Mouse (Mus musculus): ENCODE data around the gene Sms. TPM values are rescaled to one million over a fixed set of nuclear protein-coding genes. Genes with fewer than 3 reads are reported as not detected.

Sms gene
- polyA plus RNA-seq, 1 experiment from 2014 or later: 75.0 TPM

DNA sequence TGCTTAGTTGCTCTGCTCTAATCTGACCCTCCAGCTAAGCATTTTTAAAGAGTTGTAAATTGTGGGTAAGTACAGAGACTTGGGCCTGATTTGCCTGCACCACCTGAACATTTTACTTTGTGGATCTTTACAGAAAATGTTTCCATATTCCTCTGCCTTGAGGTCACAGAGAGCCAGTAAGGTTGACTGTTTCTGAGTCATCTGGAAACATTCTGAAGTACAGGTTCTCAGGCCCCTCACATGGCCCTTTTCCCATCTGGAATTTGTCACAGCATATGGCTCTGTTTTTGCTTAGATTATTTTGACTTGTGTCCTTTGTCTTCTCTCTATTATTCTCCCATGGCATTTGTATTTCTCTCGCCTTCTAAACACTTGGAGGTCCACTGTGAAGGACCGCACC lies 10.2 kb downstream of the Sms start:
- no peaks in the 10 kb centered on the region for H3K27me3 ChIP-seq (ENCODE audit: insufficient read depth, low read length)
- DNase-seq (ENCODE audit: low spot score) (no peak), ATAC-seq (replicated peaks; ENCODE audit: low FRiP score, low read depth) (no peak)
- H3K4me3 ChIP-seq (replicated peaks; ENCODE audit: low read depth, low read length): no peak overlapping the region
- no peak overlapping the region for H3K27ac ChIP-seq
- H3K36me3 ChIP-seq (ENCODE audit: insufficient read depth, low read length): no peaks in the 10 kb centered on the region
- no peaks in the 10 kb centered on the region for H3K4me1 ChIP-seq (replicated peaks; ENCODE audit: insufficient read depth, low read length)
- no peak overlapping the region for H3K4me2 ChIP-seq (ENCODE audit: low read length)
- no peak for TF ChIP-seq CTCF (IDR thresholded peaks at IDR 0.05; ENCODE audit: low read depth)
- no peak overlapping the region for H3K9ac ChIP-seq (ENCODE audit: low read depth, low read length)
- H3K9me3 ChIP-seq (replicated peaks; ENCODE audit: low read length): no peaks in the 10 kb centered on the region
- 89% methylated on average over 2 of the region's 2 CpGs for WGBS

DNA sequence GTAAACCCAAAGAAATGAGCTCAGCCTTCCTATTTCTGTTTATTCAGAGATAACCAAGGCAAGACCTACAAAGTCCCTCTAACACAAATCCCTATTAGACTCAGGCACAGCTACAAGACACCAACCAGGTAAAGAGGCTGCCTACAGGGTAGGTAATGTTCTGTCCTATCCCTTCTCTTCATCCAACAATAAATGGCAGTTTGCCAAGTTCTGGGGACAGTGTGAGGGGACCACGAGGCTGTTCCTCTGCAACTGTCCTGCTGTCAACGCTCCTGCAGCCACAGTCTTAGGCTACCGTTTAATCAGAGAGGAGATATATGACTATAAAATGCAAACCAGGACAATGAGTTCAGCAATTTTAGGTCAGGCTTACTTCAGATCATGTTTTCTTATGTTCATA lies 14.8 kb downstream of the Sms start:
- Histone ChIP-seq H3K4me2 (ENCODE audit: low read length) (no peak overlapping the region), H3K27me3 (ENCODE audit: insufficient read depth, low read length) (no peaks in the 10 kb centered on the region), H3K36me3 (ENCODE audit: insufficient read depth, low read length) (no peaks in the 10 kb centered on the region), H3K4me3 (replicated peaks; ENCODE audit: low read depth, low read length) (no peak overlapping the region), H3K27ac (no peak overlapping the region), H3K4me1 (replicated peaks; ENCODE audit: insufficient read depth, low read length) (no peaks in the 10 kb centered on the region), H3K9me3 (replicated peaks; ENCODE audit: low read length) (no peaks in the 10 kb centered on the region), H3K9ac (ENCODE audit: low read depth, low read length) (no peak overlapping the region)
- no peak for TF ChIP-seq CTCF (IDR thresholded peaks at IDR 0.05; ENCODE audit: low read depth)
- 61% methylated on average over 3 of the region's 3 CpGs for WGBS
- no peak for ATAC-seq (replicated peaks; ENCODE audit: low FRiP score, low read depth)
- no peak for DNase-seq (ENCODE audit: low spot score)

DNA sequence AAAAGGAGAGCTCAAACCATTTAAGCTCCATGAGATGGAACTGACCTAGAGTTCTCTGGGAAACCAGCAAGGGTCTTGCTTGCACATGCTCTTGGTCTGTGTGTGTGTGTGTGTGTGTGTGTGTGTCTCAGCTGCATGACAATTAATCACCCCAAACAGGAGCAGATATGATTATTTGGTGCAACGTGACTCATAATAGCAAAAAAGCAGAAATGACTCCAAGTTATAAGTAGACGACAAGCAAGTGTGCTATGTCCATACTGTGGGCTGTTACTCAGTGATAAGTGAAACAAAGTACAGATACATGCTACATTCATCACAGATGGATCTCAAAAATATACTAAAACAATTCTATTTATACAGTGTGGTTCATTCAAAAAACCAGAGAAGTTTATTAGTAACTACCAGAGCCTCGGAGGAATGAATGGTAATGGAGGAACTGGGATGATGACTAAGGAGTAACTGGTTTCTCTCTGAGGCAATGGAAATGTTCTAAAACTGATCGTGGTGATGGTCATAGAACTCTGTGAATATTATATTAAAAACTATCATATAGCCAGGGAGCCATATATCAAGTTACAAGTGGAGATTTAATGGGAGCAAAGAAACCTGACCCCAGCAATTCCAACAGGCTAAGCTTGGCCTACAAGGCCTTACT lies 15.8 kb downstream of the Sms start:
- Histone ChIP-seq H3K27ac (no peak overlapping the region), H3K27me3 (ENCODE audit: insufficient read depth, low read length) (no peaks in the 10 kb centered on the region), H3K4me2 (ENCODE audit: low read length) (no peak overlapping the region), H3K9me3 (replicated peaks; ENCODE audit: low read length) (no peaks in the 10 kb centered on the region), H3K4me3 (replicated peaks; ENCODE audit: low read depth, low read length) (no peak overlapping the region), H3K9ac (ENCODE audit: low read depth, low read length) (no peak overlapping the region), H3K36me3 (ENCODE audit: insufficient read depth, low read length) (no peaks in the 10 kb centered on the region), H3K4me1 (replicated peaks; ENCODE audit: insufficient read depth, low read length) (no peaks in the 10 kb centered on the region)
- 77% methylated on average over 4 of the region's 4 CpGs for WGBS
- ATAC-seq (replicated peaks; ENCODE audit: low FRiP score, low read depth): no peak
- TF ChIP-seq CTCF (IDR thresholded peaks at IDR 0.05; ENCODE audit: low read depth): no peak
- DNase-seq (ENCODE audit: low spot score): no peak

GRCm38 (mm10) chrX:157471711-157472660 lies 20.1 kb downstream of the Sms start:
- Histone ChIP-seq H3K4me1 (replicated peaks; ENCODE audit: insufficient read depth, low read length) (no peaks in the 10 kb centered on the region), H3K4me2 (ENCODE audit: low read length) (no peak overlapping the region), H3K27ac (no peak overlapping the region), H3K27me3 (ENCODE audit: insufficient read depth, low read length) (no peaks in the 10 kb centered on the region), H3K36me3 (ENCODE audit: insufficient read depth, low read length) (no peaks in the 10 kb centered on the region), H3K9me3 (replicated peaks; ENCODE audit: low read length) (no peaks in the 10 kb centered on the region), H3K9ac (ENCODE audit: low read depth, low read length) (no peak overlapping the region), H3K4me3 (replicated peaks; ENCODE audit: low read depth, low read length) (no peak overlapping the region)
- no peak for ATAC-seq (replicated peaks; ENCODE audit: low FRiP score, low read depth)
- no peak for TF ChIP-seq CTCF (IDR thresholded peaks at IDR 0.05; ENCODE audit: low read depth)
- no peak for DNase-seq (ENCODE audit: low spot score)
- 82% methylated on average over 8 of the region's 8 CpGs for WGBS

DNA sequence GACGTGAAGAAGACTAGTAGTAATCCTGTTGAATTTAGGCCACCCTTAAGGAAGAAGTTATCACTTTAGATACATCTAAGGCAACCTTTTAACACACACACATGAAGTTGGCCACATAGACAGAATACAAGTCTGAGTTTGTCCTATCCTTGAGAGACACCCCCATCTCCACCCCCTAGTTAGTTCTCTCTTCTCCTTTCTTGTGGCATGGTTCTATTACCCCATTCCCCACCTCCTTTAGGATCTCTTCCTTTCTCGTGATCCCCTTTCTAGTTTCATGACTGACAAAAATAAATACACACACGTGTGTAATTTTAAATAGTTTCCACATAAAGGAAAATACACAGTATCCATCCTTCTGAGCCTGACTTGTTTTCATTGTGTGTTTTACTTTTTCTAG lies 23.3 kb downstream of the Sms start:
- WGBS: 66% methylated on average over 3 of the region's 3 CpGs
- Histone ChIP-seq H3K9ac (ENCODE audit: low read depth, low read length) (no peak overlapping the region), H3K36me3 (ENCODE audit: insufficient read depth, low read length) (no peaks in the 10 kb centered on the region), H3K4me2 (ENCODE audit: low read length) (no peak overlapping the region), H3K4me3 (replicated peaks; ENCODE audit: low read depth, low read length) (no peak overlapping the region), H3K27me3 (ENCODE audit: insufficient read depth, low read length) (no peaks in the 10 kb centered on the region), H3K4me1 (replicated peaks; ENCODE audit: insufficient read depth, low read length) (no peaks in the 10 kb centered on the region), H3K9me3 (replicated peaks; ENCODE audit: low read length) (no peaks in the 10 kb centered on the region), H3K27ac (no peak overlapping the region)
- ATAC-seq (replicated peaks; ENCODE audit: low FRiP score, low read depth): no peak
- TF ChIP-seq CTCF (IDR thresholded peaks at IDR 0.05; ENCODE audit: low read depth): no peak
- no peak for DNase-seq (ENCODE audit: low spot score)

GRCm38 (mm10) chrX:157468055-157468454 lies 24.0 kb downstream of the Sms start:
- DNase-seq (ENCODE audit: low spot score) (no peak), ATAC-seq (replicated peaks; ENCODE audit: low FRiP score, low read depth) (no peak)
- H3K4me1 ChIP-seq (replicated peaks; ENCODE audit: insufficient read depth, low read length): no peaks in the 10 kb centered on the region
- no peak overlapping the region for H3K9ac ChIP-seq (ENCODE audit: low read depth, low read length)
- H3K9me3 ChIP-seq (replicated peaks; ENCODE audit: low read length): no peaks in the 10 kb centered on the region
- no peak overlapping the region for H3K27ac ChIP-seq
- no peaks in the 10 kb centered on the region for H3K36me3 ChIP-seq (ENCODE audit: insufficient read depth, low read length)
- H3K4me2 ChIP-seq (ENCODE audit: low read length): no peak overlapping the region
- H3K4me3 ChIP-seq (replicated peaks; ENCODE audit: low read depth, low read length): no peak overlapping the region
- H3K27me3 ChIP-seq (ENCODE audit: insufficient read depth, low read length): no peaks in the 10 kb centered on the region
- no peak for TF ChIP-seq CTCF (IDR thresholded peaks at IDR 0.05; ENCODE audit: low read depth)
- 67% methylated on average over 2 of the region's 2 CpGs for WGBS
